10 mouse cellular contexts compared by ENCODE assay signal in the genomic region with DNA sequence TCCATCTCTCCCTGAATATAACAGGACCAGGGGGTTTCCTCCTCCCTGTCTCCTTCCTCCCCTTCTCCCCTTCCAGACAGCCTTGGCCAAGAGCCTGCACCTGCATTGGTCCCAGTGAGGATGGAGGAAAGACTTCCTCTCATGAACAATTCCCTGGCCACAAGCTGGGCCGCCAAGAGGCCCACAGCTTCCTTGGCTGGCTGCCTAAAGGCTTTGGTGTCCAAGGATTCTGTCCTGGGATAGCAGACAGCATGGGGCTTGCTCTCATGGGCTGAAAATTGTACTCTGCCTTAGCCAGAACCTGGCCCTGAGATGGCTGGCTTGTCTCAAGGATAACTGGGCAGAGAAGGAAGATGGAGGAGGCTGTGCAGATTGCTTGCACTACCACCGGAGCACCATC.
DNase-seq lines count a peak whose midpoint lies in the region; ATAC-seq and TF ChIP-seq lines count a peak whose summit lies in the region.
"Had no signal": no experiment of that assay in that cellular context is flagged by ENCODE, and none has a peak within 500 bp of the region (broad histone marks: within the 10 kb centered on the region; RNA-seq: fewer than 3 reads in every experiment).

No protein-coding gene starts in this region.

- no peaks in the 10 kb centered on the region for H3K9me3 ChIP-seq in midbrain, embryonic 11.5 days (ENCODE audit: control insufficient read depth, low read length)
- no peaks in the 10 kb centered on the region for H3K9me3 ChIP-seq in midbrain, embryonic 15.5 days
- H3K9me3 ChIP-seq in hindbrain, embryonic 10.5 days: no peaks in the 10 kb centered on the region
- H3K9me3 ChIP-seq: embryonic facial prominence, embryonic 13.5 days had no signal

- 87% methylated on average over 2 of the region's 2 CpGs for WGBS in midbrain, embryonic 11.5 days
- WGBS in midbrain, embryonic 15.5 days: 78% methylated on average over 2 of the region's 2 CpGs
- WGBS in thymus, adult 2 months: 84% methylated on average over 2 of the region's 2 CpGs
- WGBS in hindbrain, embryonic 10.5 days: 91% methylated on average over 2 of the region's 2 CpGs

- H3K27ac ChIP-seq in midbrain, embryonic 11.5 days (ENCODE audit: low read depth, low read length): no peak overlapping the region
- no peak overlapping the region for H3K27ac ChIP-seq in midbrain, embryonic 15.5 days
- no peak overlapping the region for H3K27ac ChIP-seq in thymus, adult 2 months (ENCODE audit: control insufficient read depth, insufficient read depth, low read length)
- no peak overlapping the region for H3K27ac ChIP-seq in hindbrain, embryonic 10.5 days
- H3K27ac ChIP-seq: embryonic facial prominence, embryonic 13.5 days; macrophage had no signal

- no peak overlapping the region for H3K4me3 ChIP-seq in midbrain, embryonic 11.5 days (ENCODE audit: low read depth, low read length)
- H3K4me3 ChIP-seq in midbrain, embryonic 15.5 days: no peak overlapping the region
- H3K4me3 ChIP-seq in thymus, adult 2 months (ENCODE audit: control insufficient read depth, insufficient read depth, low read length): no peak overlapping the region
- no peak overlapping the region for H3K4me3 ChIP-seq in hindbrain, embryonic 10.5 days
- H3K4me3 ChIP-seq: embryonic facial prominence, embryonic 13.5 days had no signal

- H3K4me1 ChIP-seq in midbrain, embryonic 11.5 days (ENCODE audit: control insufficient read depth, insufficient read depth, low read length): peaks cover 3% of the 10 kb centered on the region; the same call in 1 of the 2 replicates
- H3K4me1 ChIP-seq in midbrain, embryonic 15.5 days: peaks cover 15% of the 10 kb centered on the region; the same call in 1 of the 2 replicates
- H3K4me1 ChIP-seq in thymus, adult 2 months (replicated peaks; ENCODE audit: control insufficient read depth, insufficient read depth, low read length): no peaks in the 10 kb centered on the region
- peaks cover 13% of the 10 kb centered on the region for H3K4me1 ChIP-seq in hindbrain, embryonic 10.5 days (replicated peaks)

- peaks cover 8% of the 10 kb centered on the region; the same call in 1 of the 2 replicates for H3K27me3 ChIP-seq in midbrain, embryonic 11.5 days (ENCODE audit: control insufficient read depth, insufficient read depth, low read length)
- H3K27me3 ChIP-seq in midbrain, embryonic 15.5 days (replicated peaks): peaks cover 8% of the 10 kb centered on the region; the same call in 1 of the 2 replicates
- H3K27me3 ChIP-seq in thymus, adult 2 months (ENCODE audit: control insufficient read depth, insufficient read depth, low read length): no peaks in the 10 kb centered on the region
- H3K27me3 ChIP-seq in hindbrain, embryonic 10.5 days (ENCODE audit: insufficient read depth, poor library complexity, severe bottlenecking): peaks cover 6% of the 10 kb centered on the region

- TF ChIP-seq CTCF in thymus, adult 2 months (IDR thresholded peaks at IDR 0.05; ENCODE audit: borderline replicate concordance, control insufficient read depth, extremely low read depth, insufficient read depth, low read length, poor library complexity): no peak

- H3K4me2 ChIP-seq in midbrain, embryonic 11.5 days: no peak overlapping the region
- H3K4me2 ChIP-seq in midbrain, embryonic 15.5 days: no peak overlapping the region
- H3K4me2 ChIP-seq: embryonic facial prominence, embryonic 13.5 days had no signal

- no peak for ATAC-seq in midbrain, embryonic 11.5 days (ENCODE audit: low FRiP score)
- no peak for ATAC-seq in midbrain, embryonic 15.5 days (replicated peaks)

- peak; percentile 33 for DNase-seq in midbrain, embryonic 11.5 days (ENCODE audit: low spot score, missing footprints)
- DNase-seq in cerebellum, adult 18-20 months: peak; percentile 34 to 35
- peak; percentile 48 for DNase-seq in heart, adult 8-10 months (ENCODE audit: low spot score)
- peak; percentile 46 for DNase-seq in ovary, adult 18-20 months (ENCODE audit: low spot score)
- no peak for DNase-seq in thymus, adult 2 months
- DNase-seq in hindbrain, embryonic 10.5 days (ENCODE audit: low spot score): no peak
- no peak for DNase-seq in layer of hippocampus, postnatal 25 days (ENCODE audit: extremely low spot score in 1 of 2, low spot score in 1 of 2)

- no peak for TF ChIP-seq POLR2A in thymus, adult 2 months (IDR thresholded peaks at IDR 0.05; ENCODE audit: control insufficient read depth, extremely low read depth, insufficient read depth, low read length, poor library complexity)

- no peaks in the 10 kb centered on the region for H3K36me3 ChIP-seq in midbrain, embryonic 11.5 days (ENCODE audit: control insufficient read depth, insufficient read depth, low read length)
- no peaks in the 10 kb centered on the region for H3K36me3 ChIP-seq in midbrain, embryonic 15.5 days (replicated peaks)
- H3K36me3 ChIP-seq in thymus, adult 2 months (ENCODE audit: control insufficient read depth, insufficient read depth, low read length): no peaks in the 10 kb centered on the region
- H3K36me3 ChIP-seq in hindbrain, embryonic 10.5 days: no peaks in the 10 kb centered on the region
- H3K36me3 ChIP-seq: embryonic facial prominence, embryonic 13.5 days had no signal

- no peak overlapping the region for H3K9ac ChIP-seq in midbrain, embryonic 11.5 days (ENCODE audit: low read length)
- no peak overlapping the region for H3K9ac ChIP-seq in midbrain, embryonic 15.5 days
- H3K9ac ChIP-seq: embryonic facial prominence, embryonic 13.5 days had no signal

Comparison
In these comparisons a context has a peak if more than half of its experiments do, and no peak if none do; other contexts are left out.
1. DNase-seq: peak in midbrain, embryonic 11.5 days (single experiment), cerebellum, adult 18-20 months (2 of 2), heart, adult 8-10 months (single experiment) and ovary, adult 18-20 months (single experiment); none in thymus, adult 2 months (single experiment), hindbrain, embryonic 10.5 days (single experiment) and layer of hippocampus, postnatal 25 days (0 of 2).